Mouse (Mus musculus) megakaryocyte, embryonic 14.5 days (primary cell): ENCODE data around the gene Nav1. TPM values are rescaled to one million over a fixed set of nuclear protein-coding genes. Genes with fewer than 3 reads are reported as not detected.

Experiments
- H3K27me3 ChIP-seq: replicated peaks from 2 replicates; pipeline ENCODE3; 2012; ENCODE audit warnings: inconsistent platforms
- H3K36me3 ChIP-seq: replicated peaks from 2 replicates; pipeline ENCODE3; 2012; ENCODE audit warnings: low read length, inconsistent platforms, mixed read lengths
- H3K4me1 ChIP-seq: 2 replicates; pipeline ENCODE4 v1.6.1; 2012; ENCODE audit warnings: inconsistent platforms
- H3K4me3 ChIP-seq: replicated peaks from 2 replicates; pipeline ENCODE3; 2012; ENCODE audit warnings: moderate library complexity, mild to moderate bottlenecking, inconsistent platforms
- H3K9me3 ChIP-seq: 2 replicates; pipeline ENCODE4 v1.6.1; 2012; ENCODE audit warnings: inconsistent platforms
- FLI1 ChIP-seq: IDR thresholded peaks from 2 replicates; pipeline ENCODE4 v1.6.1; 2012; ENCODE audit warnings: low read length, inconsistent platforms, mixed read lengths
- GATA1 ChIP-seq: IDR thresholded peaks from 3 replicates; pipeline ENCODE4 v1.6.1; 2012; ENCODE audit warnings: mixed read lengths, low read length, inconsistent platforms, borderline replicate concordance
- polyA plus RNA-seq: library from polyadenylated mRNA; stranded (reverse); fragments of >175 nt; gene quantifications from 2 replicates; pipeline ENCODE4 v1.2.3, GENCODE M21; 2012; ENCODE audit warnings: low replicate concordance; ENCODE audit not compliant: insufficient read depth

Nav1 gene
- polyA plus RNA-seq, result 13.4 and 13.9 TPM in 2 replicates

DNA sequence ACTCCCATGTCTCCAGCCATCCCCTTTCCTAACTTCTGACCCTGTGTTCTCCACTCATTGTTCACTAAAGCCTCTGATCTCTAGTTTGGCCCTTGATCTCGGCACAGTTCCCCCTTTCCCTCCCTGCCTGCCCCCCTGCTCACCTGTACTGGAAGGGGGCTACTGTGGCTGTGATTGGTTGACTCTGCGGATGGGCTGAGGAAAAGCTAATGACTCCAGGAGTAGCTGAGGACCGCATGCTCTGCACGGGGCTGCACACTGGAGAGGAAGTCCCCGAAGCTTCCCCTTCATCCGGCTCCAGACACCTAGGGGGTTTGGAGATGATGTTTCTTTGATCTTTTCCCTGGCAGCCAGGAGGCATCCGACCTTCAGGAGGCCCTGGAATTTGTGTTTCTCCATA, at the start of gene Nav1:
Gene Nav1, minus strand, starts transcription at position 277 of the 400 bp plus-strand sequence.
- Histone ChIP-seq H3K4me3 (no peak within 1 kb of the TSS), H3K4me1 (peaks cover 31% of the 10 kb centered on the region), H3K9me3 (no peaks in the 10 kb centered on the region), H3K36me3 (peaks cover 59% of the 10 kb centered on the region), H3K27me3 (no peaks in the 10 kb centered on the region)
- TF ChIP-seq FLI1, result no peak
- no peak for TF ChIP-seq GATA1

DNA sequence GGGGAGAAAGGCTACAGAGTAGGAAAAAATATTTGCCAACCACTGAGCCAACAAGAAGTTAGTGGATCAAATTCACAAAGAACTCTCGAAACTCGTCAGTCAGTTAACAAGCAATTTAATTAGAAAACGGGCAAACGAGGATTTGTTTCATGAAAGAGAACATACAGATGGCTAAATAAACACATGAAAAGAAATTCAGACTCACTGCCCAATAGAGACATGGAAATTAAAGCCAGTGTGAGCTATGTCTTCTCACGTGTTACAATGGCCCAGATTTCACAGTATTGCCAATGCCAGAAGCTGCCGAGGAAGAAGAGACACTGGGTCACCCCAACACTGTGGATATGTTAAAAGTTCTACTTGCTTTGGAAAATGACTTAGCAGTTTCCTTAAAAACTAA, 46.8 kb upstream of the Nav1 start:
- no peaks in the 10 kb centered on the region for H3K27me3 ChIP-seq
- peaks cover 16% of the 10 kb centered on the region for H3K4me1 ChIP-seq
- TF ChIP-seq GATA1 (no peak), FLI1 (no peak)
- H3K9me3 ChIP-seq, result peaks cover 9% of the 10 kb centered on the region
- peaks cover 37% of the 10 kb centered on the region for H3K36me3 ChIP-seq
- H3K4me3 ChIP-seq, result no peak overlapping the region

DNA sequence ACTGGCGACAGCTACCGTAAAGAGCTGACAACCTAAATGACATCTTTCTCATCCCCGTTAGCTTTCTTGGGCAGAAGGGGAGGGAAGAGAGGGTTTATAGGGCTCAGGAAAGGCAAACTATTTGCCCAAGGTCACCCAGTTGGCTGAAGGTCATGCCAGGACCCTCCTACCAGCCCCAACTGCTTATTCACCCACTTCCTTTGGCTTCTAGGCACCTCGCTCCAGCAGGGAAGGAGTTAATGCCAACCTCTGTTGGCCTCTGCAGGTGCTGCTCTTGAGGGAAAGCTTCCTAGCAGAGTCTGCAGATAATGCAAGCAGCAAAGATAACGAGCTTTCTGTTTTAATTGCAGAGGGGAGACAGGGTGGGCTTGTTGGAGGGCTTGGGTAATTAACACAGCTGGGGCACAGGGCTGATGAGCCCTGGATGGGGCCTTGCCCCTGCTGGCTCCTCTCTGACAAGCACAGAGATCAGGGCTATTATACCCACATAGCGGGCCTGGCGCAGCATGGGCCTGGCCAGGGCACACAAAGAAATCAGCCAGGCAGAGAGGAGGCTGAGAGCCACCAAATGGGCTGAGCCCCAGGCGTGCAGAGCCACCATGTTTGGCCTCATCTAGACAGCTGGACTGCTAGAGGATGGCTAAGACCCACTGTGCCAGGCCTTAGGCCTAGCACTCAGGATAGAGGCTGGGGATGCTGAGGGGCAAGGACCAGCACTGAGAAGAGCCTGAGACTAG, 38.5 kb upstream of the Nav1 start:
- H3K4me1 ChIP-seq, result peaks cover 19% of the 10 kb centered on the region
- TF ChIP-seq FLI1, result no peak
- no peak for TF ChIP-seq GATA1
- H3K9me3 ChIP-seq, result peaks cover 3% of the 10 kb centered on the region; the same call in 1 of the 2 replicates
- H3K27me3 ChIP-seq, result no peaks in the 10 kb centered on the region
- no peak overlapping the region for H3K4me3 ChIP-seq
- peaks cover 29% of the 10 kb centered on the region for H3K36me3 ChIP-seq

DNA sequence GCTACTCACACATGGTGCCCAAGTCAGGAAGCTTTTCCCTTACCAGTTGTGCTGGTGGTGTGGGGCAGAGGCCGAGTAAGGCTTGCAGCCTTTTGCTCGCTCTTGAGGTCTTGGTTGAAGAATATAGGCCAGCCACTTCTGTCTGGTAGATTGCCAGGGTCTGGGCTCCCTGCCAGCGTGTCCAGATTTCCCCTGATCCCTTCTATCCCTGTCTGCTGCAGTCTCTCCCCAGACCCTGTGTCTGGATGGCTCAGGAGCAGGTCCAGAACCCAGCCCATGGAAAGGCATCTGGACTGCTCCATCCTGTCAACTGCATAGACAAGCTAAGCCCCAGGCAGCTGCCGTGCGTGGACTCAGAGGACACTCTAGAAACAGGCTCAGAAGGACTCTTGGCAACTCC, 37.0 kb upstream of the Nav1 start:
- peaks cover 22% of the 10 kb centered on the region for H3K4me1 ChIP-seq
- H3K4me3 ChIP-seq, result no peak overlapping the region
- H3K27me3 ChIP-seq, result no peaks in the 10 kb centered on the region
- H3K36me3 ChIP-seq, result peaks cover 31% of the 10 kb centered on the region
- no peak for TF ChIP-seq FLI1
- TF ChIP-seq GATA1, result no peak
- peaks cover 6% of the 10 kb centered on the region; the same call in 1 of the 2 replicates for H3K9me3 ChIP-seq

DNA sequence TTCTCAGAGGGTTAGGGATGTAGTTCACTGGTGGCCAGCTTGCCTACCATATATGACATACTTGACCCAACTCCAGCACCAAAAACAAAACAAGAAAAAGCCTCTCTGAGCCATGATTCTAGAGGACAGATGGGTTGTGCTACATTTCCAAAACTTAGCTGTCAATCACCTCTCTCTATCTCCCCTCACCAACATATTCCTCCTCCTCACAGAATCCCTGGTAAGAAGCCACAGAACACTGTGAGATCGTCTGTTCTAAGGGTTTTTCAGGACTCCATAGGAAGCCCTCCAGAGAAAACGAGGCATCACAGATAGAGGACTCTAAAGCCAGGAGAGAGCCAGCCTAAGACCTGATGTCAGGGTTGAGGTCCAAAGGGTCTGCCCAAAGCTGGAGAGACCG, 36.6 kb upstream of the Nav1 start:
- no peaks in the 10 kb centered on the region for H3K27me3 ChIP-seq
- no peak overlapping the region for H3K4me3 ChIP-seq
- TF ChIP-seq GATA1 (no peak), FLI1 (no peak)
- peaks cover 6% of the 10 kb centered on the region; the same call in 1 of the 2 replicates for H3K9me3 ChIP-seq
- peaks cover 26% of the 10 kb centered on the region for H3K4me1 ChIP-seq
- peaks cover 31% of the 10 kb centered on the region for H3K36me3 ChIP-seq

DNA sequence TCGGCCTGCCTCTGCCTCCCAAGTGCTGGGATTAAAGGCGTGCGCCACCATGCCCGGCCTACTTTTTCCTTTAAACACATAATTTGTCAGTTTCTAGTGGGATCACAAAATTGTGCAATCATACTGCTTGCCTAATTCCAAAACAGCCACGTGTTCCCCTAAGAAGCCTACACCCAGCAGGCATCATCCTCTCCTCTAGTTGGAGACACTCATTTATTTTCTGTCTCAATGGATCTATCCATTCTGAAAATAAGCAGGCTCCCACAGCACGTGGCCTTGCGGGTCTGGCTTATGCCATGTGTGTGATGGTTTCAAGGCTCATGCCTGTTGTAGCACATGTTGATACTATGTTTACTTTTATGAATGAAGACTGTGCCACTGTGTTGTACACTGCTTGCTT, 32.8 kb upstream of the Nav1 start:
- H3K36me3 ChIP-seq, result peaks cover 19% of the 10 kb centered on the region
- no peaks in the 10 kb centered on the region for H3K27me3 ChIP-seq

DNA sequence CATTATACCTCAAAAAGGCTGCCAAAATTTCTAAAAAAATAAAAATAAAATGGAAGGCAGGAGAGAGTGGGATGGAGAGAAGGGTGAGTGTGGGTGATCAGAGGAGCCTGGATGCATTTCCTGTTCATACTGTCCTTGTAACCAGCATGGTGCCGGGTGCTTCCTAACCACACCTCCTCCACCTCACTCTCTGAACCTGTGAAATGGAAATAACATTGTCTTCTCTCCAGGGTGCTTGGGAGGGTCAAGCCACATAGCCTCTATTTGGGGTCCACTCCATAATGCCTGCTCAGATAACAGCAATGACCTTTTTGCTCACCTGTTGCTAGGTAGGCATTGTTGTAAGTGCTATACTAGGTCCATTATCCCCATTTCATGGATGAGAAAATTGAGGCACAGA, 32.0 kb upstream of the Nav1 start:
- TF ChIP-seq GATA1 (no peak), FLI1 (no peak)
- Histone ChIP-seq H3K36me3 (peaks cover 17% of the 10 kb centered on the region), H3K27me3 (no peaks in the 10 kb centered on the region), H3K9me3 (peaks cover 9% of the 10 kb centered on the region; the same call in 1 of the 2 replicates), H3K4me1 (peaks cover 56% of the 10 kb centered on the region), H3K4me3 (no peak overlapping the region)

More for the DNA sequence above, 32.8 kb upstream of the Nav1 start:
- Histone ChIP-seq H3K9me3 (peaks cover 6% of the 10 kb centered on the region; the same call in 1 of the 2 replicates), H3K4me3 (no peak overlapping the region), H3K4me1 (peaks cover 52% of the 10 kb centered on the region)
- TF ChIP-seq GATA1, result no peak
- TF ChIP-seq FLI1, result no peak

DNA sequence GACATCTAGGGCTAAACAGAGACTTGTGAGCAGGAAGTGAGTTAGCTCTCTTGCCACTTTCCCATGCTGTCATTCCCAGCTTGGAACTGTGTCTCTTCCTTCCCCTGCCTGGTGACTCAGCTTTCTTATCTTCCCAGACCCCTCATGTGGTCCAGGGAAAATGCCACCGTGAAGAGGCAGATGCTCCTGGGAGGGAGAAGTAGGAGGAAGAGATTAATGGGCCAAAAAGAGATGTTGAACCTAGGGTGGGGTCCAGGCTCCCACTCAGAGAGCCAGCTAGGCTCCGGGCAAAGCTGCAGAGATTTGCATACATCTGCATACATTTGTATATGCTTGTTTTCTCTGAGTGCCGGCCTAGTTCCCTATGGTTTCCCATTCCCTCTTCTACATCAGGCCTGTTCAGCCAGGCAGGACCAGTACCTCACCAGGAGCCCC, 30.5 kb upstream of the Nav1 start:
- Histone ChIP-seq H3K4me3 (peak overlapping the region; percentile 73), H3K9me3 (peaks cover 8% of the 10 kb centered on the region; the same call in 1 of the 2 replicates), H3K27me3 (no peaks in the 10 kb centered on the region), H3K4me1 (peaks cover 70% of the 10 kb centered on the region), H3K36me3 (peaks cover 18% of the 10 kb centered on the region)
- TF ChIP-seq FLI1, result no peak
- no peak for TF ChIP-seq GATA1

DNA sequence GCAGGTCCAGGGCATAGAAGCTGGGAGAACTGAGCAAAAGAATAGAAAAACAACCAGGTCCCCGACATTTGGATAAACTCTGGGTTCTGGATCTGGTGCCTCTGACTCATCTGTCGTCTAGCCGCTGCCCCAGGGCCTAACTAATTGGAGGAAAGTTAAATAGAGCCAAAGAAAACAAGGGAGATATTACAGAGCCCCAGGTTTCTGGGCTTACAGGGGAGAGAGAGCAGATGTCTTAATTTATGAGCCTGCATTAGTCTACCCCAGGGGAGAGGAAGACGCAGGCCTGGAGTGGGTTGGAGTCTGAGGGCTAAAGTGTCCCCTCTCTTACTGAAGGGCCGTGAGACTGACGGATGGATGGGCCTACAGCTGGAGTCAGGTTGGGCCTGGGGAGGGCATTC, 29.0 kb upstream of the Nav1 start:
- TF ChIP-seq GATA1 (no peak), FLI1 (no peak)
- Histone ChIP-seq H3K36me3 (peaks cover 20% of the 10 kb centered on the region), H3K9me3 (peaks cover 8% of the 10 kb centered on the region; the same call in 1 of the 2 replicates), H3K27me3 (no peaks in the 10 kb centered on the region), H3K4me1 (peaks cover 85% of the 10 kb centered on the region), H3K4me3 (no peak overlapping the region)
